Mouse (Mus musculus) C2C12 (cell line): ENCODE measurements around the gene Il1a. TPM values are rescaled to one million over a fixed set of nuclear protein-coding genes. Genes with fewer than 3 reads are reported as not detected.

Experiments
- H3K27me3 ChIP-seq: one replicate; pipeline ENCODE4 v1.6.1; 2011; ENCODE audit not compliant: control insufficient read depth, insufficient read depth, insufficient read length
- H3K36me3 ChIP-seq: one replicate; pipeline ENCODE4 v1.6.1; 2011; ENCODE audit not compliant: control insufficient read depth, insufficient read depth
- H3K4me3 ChIP-seq: one replicate; pipeline ENCODE4 v1.5.1; 2011; ENCODE audit warnings: mild to moderate bottlenecking, control low read depth; ENCODE audit not compliant: poor library complexity, insufficient read depth, severe bottlenecking
- H3K79me2 ChIP-seq: one replicate; pipeline ENCODE4 v1.6.1; 2011; ENCODE audit not compliant: control insufficient read depth, insufficient read depth
- H3K79me3 ChIP-seq: one replicate; pipeline ENCODE4 v1.6.1; 2011; ENCODE audit warnings: low read depth, control low read depth
- H3ac ChIP-seq: one replicate; pipeline ENCODE3; 2011; ENCODE audit warnings: low read depth; ENCODE audit not compliant: control insufficient read depth, insufficient read length
- CEBPB ChIP-seq: IDR thresholded peaks from one replicate; pipeline ENCODE4 v1.6.1; 2011; ENCODE audit warnings: low read depth, mild to moderate bottlenecking, control low read depth, moderate library complexity
- CTCF ChIP-seq: IDR thresholded peaks from one replicate; pipeline ENCODE4 v1.5.1; 2011; ENCODE audit not compliant: control insufficient read depth, insufficient read depth, insufficient read length
- FOSL1 ChIP-seq: IDR thresholded peaks from one replicate; pipeline ENCODE4 v1.8.0; 2011; ENCODE audit warnings: mild to moderate bottlenecking, low read length; ENCODE audit not compliant: poor library complexity, insufficient read depth, severe bottlenecking
- MAX ChIP-seq: IDR thresholded peaks from one replicate; pipeline ENCODE4 v1.6.1; 2011; ENCODE audit warnings: mild to moderate bottlenecking, control low read depth
- MYOD1 ChIP-seq: IDR thresholded peaks from one replicate; pipeline ENCODE4 v1.6.1; 2011; ENCODE audit warnings: low read depth; ENCODE audit not compliant: control insufficient read depth, insufficient read length
- MYOG ChIP-seq: IDR thresholded peaks from one replicate; pipeline ENCODE4 v1.6.1; 2011; ENCODE audit not compliant: control insufficient read depth, insufficient read length; ENCODE audit errors: extremely low read depth
- USF1 ChIP-seq: IDR thresholded peaks from one replicate; pipeline ENCODE4 v1.6.1; 2011; ENCODE audit warnings: low read depth, mild to moderate bottlenecking, control low read depth, moderate library complexity
- polyA plus RNA-seq: library from polyadenylated mRNA; unstranded; fragments of >200 nt; fragmentation: generic; extraction: Trizol; gene quantifications from one replicate; pipeline ENCODE4 v1.2.1, GENCODE M21; 2012; ENCODE audit warnings: missing spikeins

Gene Il1a
- polyA plus RNA-seq, 1 experiment, result not detected

DNA sequence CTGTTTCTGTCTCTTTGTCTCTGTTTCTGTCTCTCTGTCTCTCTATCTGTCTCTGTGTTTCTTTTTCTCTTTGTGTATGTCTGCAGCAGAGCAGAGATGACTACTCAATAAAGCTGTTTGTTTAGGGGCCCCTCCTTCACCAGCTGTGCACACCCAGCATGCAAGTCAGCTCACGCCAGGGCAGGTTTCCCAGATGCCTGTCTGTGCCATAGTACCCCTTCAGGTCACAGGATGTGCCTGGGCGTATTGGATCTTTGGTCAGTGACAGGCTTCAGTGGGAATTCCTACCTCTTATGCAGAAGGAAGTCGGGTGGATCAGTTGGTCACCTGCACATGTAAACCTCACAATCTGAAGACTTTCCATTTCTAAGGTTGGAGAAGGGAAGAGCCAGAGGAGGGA lies 14.4 kb upstream of the Il1a start:
- H3K79me3 ChIP-seq, result no peaks in the 10 kb centered on the region
- H3K27me3 ChIP-seq, result no peaks in the 10 kb centered on the region
- TF ChIP-seq CEBPB (no peak), MYOD1 (no peak), USF1 (no peak), MYOG (no peak), CTCF (no peak)
- H3K36me3 ChIP-seq, result no peaks in the 10 kb centered on the region
- H3ac ChIP-seq, result no peak overlapping the region
- H3K4me3 ChIP-seq, result no peak overlapping the region
- no peaks in the 10 kb centered on the region for H3K79me2 ChIP-seq

DNA sequence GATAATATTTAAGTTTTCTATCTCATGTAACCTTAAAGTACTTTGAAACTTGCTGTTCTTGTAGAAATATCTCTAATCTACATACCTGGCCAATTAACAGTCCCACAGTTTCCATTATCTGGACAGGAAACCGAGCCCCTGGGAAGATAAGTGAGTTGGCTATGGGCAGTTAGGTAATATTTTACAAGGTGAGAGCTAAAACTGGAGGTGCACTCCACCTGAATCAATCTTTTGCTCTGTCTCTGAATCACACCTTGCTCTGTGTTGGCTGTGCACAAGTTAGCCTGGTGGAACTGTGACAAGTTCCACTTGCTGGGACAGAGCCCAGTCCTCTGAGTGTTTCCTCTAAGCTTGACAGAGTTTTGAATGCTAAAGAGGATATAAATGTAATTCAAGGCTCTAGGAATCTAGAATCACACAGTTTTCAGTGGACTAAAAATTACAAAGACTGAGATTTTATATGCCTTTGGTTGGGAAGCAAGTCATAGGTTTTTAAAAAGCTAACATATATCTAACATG lies 12.4 kb upstream of the Il1a start:
- TF ChIP-seq MYOG (no peak), MAX (no peak), USF1 (no peak), CEBPB (no peak), FOSL1 (no peak), CTCF (no peak), MYOD1 (no peak)
- no peaks in the 10 kb centered on the region for H3K36me3 ChIP-seq
- no peaks in the 10 kb centered on the region for H3K27me3 ChIP-seq
- H3K79me3 ChIP-seq, result no peaks in the 10 kb centered on the region
- H3ac ChIP-seq, result no peak overlapping the region
- H3K4me3 ChIP-seq, result no peak overlapping the region
- H3K79me2 ChIP-seq, result no peaks in the 10 kb centered on the region

DNA sequence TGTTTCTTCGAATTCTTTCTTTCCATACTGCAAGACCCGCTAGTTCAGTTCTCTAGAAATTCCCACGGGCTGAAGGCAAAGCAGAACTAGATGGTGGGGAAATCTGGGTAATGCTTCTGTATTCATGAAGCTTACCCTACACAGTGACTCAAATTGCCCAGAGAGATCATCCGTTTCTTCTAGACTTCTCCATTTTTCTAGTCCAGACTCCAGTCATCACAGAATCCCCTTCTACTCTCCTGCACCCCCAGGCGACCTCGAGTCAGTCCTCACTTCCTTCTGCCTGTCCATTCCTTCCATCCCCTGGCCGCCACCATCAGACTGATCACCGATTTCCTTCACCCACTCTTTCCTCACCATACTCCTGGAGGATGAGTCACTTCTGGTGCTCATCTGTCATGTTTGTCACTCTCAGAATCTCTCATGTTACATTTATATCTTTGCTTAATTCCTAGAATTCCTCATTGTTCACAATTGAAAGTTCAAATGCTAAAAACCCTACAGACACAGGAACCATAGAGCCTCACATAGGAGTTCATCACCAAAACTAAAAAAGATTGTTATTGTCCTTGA lies 10.3 kb upstream of the Il1a start:
- Histone ChIP-seq H3ac (no peak overlapping the region), H3K79me2 (no peaks in the 10 kb centered on the region), H3K79me3 (no peaks in the 10 kb centered on the region), H3K27me3 (no peaks in the 10 kb centered on the region), H3K36me3 (no peaks in the 10 kb centered on the region), H3K4me3 (no peak overlapping the region)
- TF ChIP-seq FOSL1, result no peak
- no peak for TF ChIP-seq MYOG
- TF ChIP-seq MAX, result no peak
- peak; percentile 31 for TF ChIP-seq MYOD1
- no peak for TF ChIP-seq CEBPB
- TF ChIP-seq USF1, result no peak

GRCm38 (mm10) chr2:129315831-129316230 lies 6.1 kb upstream of the Il1a start:
- H3K79me3 ChIP-seq, result no peaks in the 10 kb centered on the region
- no peak for TF ChIP-seq CEBPB
- peak; percentile 62 for TF ChIP-seq USF1
- no peak for TF ChIP-seq MYOD1
- no peaks in the 10 kb centered on the region for H3K27me3 ChIP-seq
- no peak overlapping the region for H3ac ChIP-seq
- H3K36me3 ChIP-seq, result no peaks in the 10 kb centered on the region
- H3K79me2 ChIP-seq, result no peaks in the 10 kb centered on the region
- no peak overlapping the region for H3K4me3 ChIP-seq

- Histone ChIP-seq H3K27me3 (no peaks in the 10 kb centered on the region), H3K4me3 (no peak overlapping the region), H3K79me3 (no peaks in the 10 kb centered on the region), H3K79me2 (no peaks in the 10 kb centered on the region), H3ac (no peak overlapping the region), H3K36me3 (no peaks in the 10 kb centered on the region)
- TF ChIP-seq USF1 (no peak), CEBPB (no peak), MYOD1 (no peak), MAX (no peak), FOSL1 (no peak), MYOG (no peak)
Measured at GRCm38 (mm10) chr2:129314880-129315279, 5.1 kb upstream of the Il1a start.

- H3K79me2 ChIP-seq, result no peaks in the 10 kb centered on the region
Measured at GRCm38 (mm10) chr2:129313934-129314333, 4.2 kb upstream of the Il1a start.

More at GRCm38 (mm10) chr2:129313934-129314333, 4.2 kb upstream of the Il1a start:
- no peaks in the 10 kb centered on the region for H3K79me3 ChIP-seq
- no peak overlapping the region for H3K4me3 ChIP-seq
- TF ChIP-seq MYOD1, result no peak
- TF ChIP-seq CTCF, result no peak
- TF ChIP-seq CEBPB, result no peak
- TF ChIP-seq MYOG, result no peak
- TF ChIP-seq FOSL1, result no peak
- no peak for TF ChIP-seq USF1
- no peak for TF ChIP-seq MAX
- H3K36me3 ChIP-seq, result no peaks in the 10 kb centered on the region
- H3ac ChIP-seq, result no peak overlapping the region
- no peaks in the 10 kb centered on the region for H3K27me3 ChIP-seq
